Mouse (Mus musculus) erythroblast, embryonic 14.5 days (primary cell): ENCODE measurements at regions not wholly inside any gene's neighbourhood (a gene's known extent, or its start where the extent isn't known, plus 50 kb on each side); places are given as distances from the start of the nearest gene placed in this dataset.

ENCODE experiments used
- GATA1 ChIP-seq: IDR thresholded peaks from 2 replicates; pipeline ENCODE4 v1.6.1; 2012; ENCODE audit warnings: low read length, inconsistent platforms, mixed read lengths
- TAL1 ChIP-seq: IDR thresholded peaks from 3 replicates; pipeline ENCODE4 v1.6.1; 2012; ENCODE audit warnings: low read length, inconsistent platforms, mixed read lengths

GRCm38 (mm10) chr5:106756937-106757371, 59.9 kb upstream of the Zfp644 start:
- no peak for TF ChIP-seq TAL1
- no peak for TF ChIP-seq GATA1
